Mouse (Mus musculus) cerebellum, postnatal 14 days (tissue): ENCODE measurements at regions not wholly inside any gene's neighbourhood (a gene's known extent, or its start where the extent isn't known, plus 50 kb on each side); places are given as distances from the start of the nearest gene placed in this dataset.

Source experiments
- DNase-seq, 2 experiments: peaks; one replicate each; pipeline ENCODE4 v3.0.0; 2021; ENCODE audit warnings: mixed read lengths in 2 of 2

- no peak for DNase-seq
Observed at GRCm38 (mm10) chr16:30736662-30737326, 137.3 kb downstream of the Fam43a start.

- no peak for DNase-seq
Observed at GRCm38 (mm10) chr16:30737524-30737923, 138.0 kb downstream of the Fam43a start.

GRCm38 (mm10) chr16:30739651-30740050 is 140.1 kb downstream of the Fam43a start:
- DNase-seq = no peak

GRCm38 (mm10) chr16:30741192-30741591 is 141.7 kb downstream of the Fam43a start:
- no peak for DNase-seq

- no peak for DNase-seq
Observed at GRCm38 (mm10) chr16:30742474-30742873, 143.0 kb downstream of the Fam43a start.

- no peak for DNase-seq
Observed at GRCm38 (mm10) chr16:30743566-30743965, 144.0 kb downstream of the Fam43a start.

GRCm38 (mm10) chr16:30744237-30744636 is 144.7 kb downstream of the Fam43a start:
- no peak for DNase-seq

GRCm38 (mm10) chr16:30745598-30746181 is 146.2 kb downstream of the Fam43a start:
- peak; percentile 53 to 64 for DNase-seq

- DNase-seq = no peak
Observed at GRCm38 (mm10) chr16:30746211-30746610, 146.7 kb downstream of the Fam43a start.

- peak; percentile 68 to 78 for DNase-seq
Observed at GRCm38 (mm10) chr16:30749841-30750240, 150.3 kb downstream of the Fam43a start.

GRCm38 (mm10) chr16:30755771-30756170 is 156.2 kb downstream of the Fam43a start:
- DNase-seq = no peak

GRCm38 (mm10) chr16:30756678-30757077 is 157.2 kb downstream of the Fam43a start:
- DNase-seq = peak in 1 of 2 experiments; percentile 41

- peak in 1 of 2 experiments; percentile 30 for DNase-seq
Observed at GRCm38 (mm10) chr16:30757556-30757955, 158.0 kb downstream of the Fam43a start.

GRCm38 (mm10) chr16:30758041-30758440 is 158.5 kb downstream of the Fam43a start:
- no peak for DNase-seq

GRCm38 (mm10) chr16:30759503-30759902 is 160.0 kb downstream of the Fam43a start:
- DNase-seq = no peak

GRCm38 (mm10) chr16:30761201-30761710 is 161.7 kb downstream of the Fam43a start:
- DNase-seq = no peak

- DNase-seq = no peak
Observed at GRCm38 (mm10) chr16:30762898-30763595, 163.5 kb downstream of the Fam43a start.

- peak; percentile 58 to 62 for DNase-seq
Observed at GRCm38 (mm10) chr16:30765591-30765990, 166.1 kb downstream of the Fam43a start.

GRCm38 (mm10) chr16:30769007-30769442 is 169.5 kb downstream of the Fam43a start:
- DNase-seq = no peak

GRCm38 (mm10) chr16:30769467-30769866 is 169.9 kb downstream of the Fam43a start:
- no peak for DNase-seq

GRCm38 (mm10) chr16:30772802-30773201 is 173.3 kb downstream of the Fam43a start:
- no peak for DNase-seq

- peak; percentile 61 to 72 for DNase-seq
Observed at GRCm38 (mm10) chr16:30774951-30775661, 175.6 kb downstream of the Fam43a start.
